Mouse (Mus musculus) myocyte (in vitro differentiated cells): ENCODE measurements at regions not wholly inside any gene's neighbourhood (a gene's known extent, or its start where the extent isn't known, plus 50 kb on each side); places are given as distances from the start of the nearest gene placed in this dataset.

Experiments
- H3K27me3 ChIP-seq: one replicate; pipeline ENCODE4 v1.6.1; 2011; ENCODE audit not compliant: control insufficient read depth, insufficient read depth, insufficient read length
- H3K36me3 ChIP-seq: one replicate; pipeline ENCODE4 v1.6.1; 2011; ENCODE audit not compliant: control insufficient read depth, insufficient read depth
- H3K4me2 ChIP-seq: one replicate; pipeline ENCODE4 v1.6.1; 2011; ENCODE audit warnings: low read depth, control low read depth
- H3K4me3 ChIP-seq: one replicate; pipeline ENCODE4 v1.5.1; 2011; ENCODE audit warnings: mild to moderate bottlenecking, control low read depth, moderate library complexity
- H3K79me2 ChIP-seq: one replicate; pipeline ENCODE4 v1.6.1; 2011; ENCODE audit not compliant: control insufficient read depth, insufficient read depth
- H3ac ChIP-seq: one replicate; pipeline ENCODE4 v1.6.1; 2011; ENCODE audit not compliant: control insufficient read depth, insufficient read length
- CEBPB ChIP-seq: IDR thresholded peaks from 2 replicates; pipeline ENCODE4 v1.6.1; 2011; ENCODE audit warnings: mild to moderate bottlenecking, moderate library complexity; ENCODE audit not compliant: poor library complexity, insufficient read depth, severe bottlenecking
- E2F4 ChIP-seq: IDR thresholded peaks from one replicate; pipeline ENCODE4 v1.6.1; 2011; ENCODE audit warnings: mild to moderate bottlenecking, control low read depth, moderate library complexity; ENCODE audit not compliant: insufficient read depth
- MAX ChIP-seq: IDR thresholded peaks from one replicate; pipeline ENCODE4 v1.6.1; 2011; ENCODE audit warnings: low read depth, mild to moderate bottlenecking, control low read depth
- MYOD1 ChIP-seq, 3 experiments: IDR thresholded peaks; one replicate each; pipeline ENCODE4 v1.6.1; 2011; ENCODE audit warnings: control low read depth in 2 of 3, low read depth in 2 of 3, mild to moderate bottlenecking in 2 of 3, moderate library complexity in 1 of 3; ENCODE audit not compliant: insufficient read length in 2 of 3, control insufficient read depth in 1 of 3
- MYOG ChIP-seq, 3 experiments: IDR thresholded peaks; one replicate each; pipeline ENCODE4 v1.6.1; 2011; ENCODE audit warnings: control low read depth in 2 of 3, low read depth in 2 of 3, mild to moderate bottlenecking in 2 of 3; ENCODE audit not compliant: insufficient read length in 2 of 3, control insufficient read depth in 1 of 3, insufficient read depth in 1 of 3
- POLR2A ChIP-seq: IDR thresholded peaks from one replicate; pipeline ENCODE4 v1.6.1; 2011; ENCODE audit warnings: low read depth, mild to moderate bottlenecking, control low read depth, moderate library complexity; ENCODE audit not compliant: insufficient read length
- POLR2AphosphoS2 ChIP-seq: IDR thresholded peaks from one replicate; pipeline ENCODE4 v1.6.1; 2011; ENCODE audit warnings: low read depth, control low read depth; ENCODE audit not compliant: insufficient read length
- REST ChIP-seq: IDR thresholded peaks from one replicate; pipeline ENCODE4 v1.6.1; 2011; ENCODE audit warnings: mild to moderate bottlenecking, control low read depth, moderate library complexity; ENCODE audit not compliant: insufficient read depth, insufficient read length
- SRF ChIP-seq: IDR thresholded peaks from one replicate; pipeline ENCODE4 v1.6.1; 2011; ENCODE audit warnings: low read depth; ENCODE audit not compliant: control insufficient read depth, insufficient read length
- TCF12 ChIP-seq: IDR thresholded peaks from one replicate; pipeline ENCODE4 v1.6.1; 2011; ENCODE audit warnings: mild to moderate bottlenecking, control low read depth; ENCODE audit not compliant: poor library complexity, insufficient read depth, severe bottlenecking
- TCF3 ChIP-seq: IDR thresholded peaks from one replicate; pipeline ENCODE4 v1.6.1; 2011; ENCODE audit warnings: low read depth, control low read depth; ENCODE audit not compliant: insufficient read length
- USF1 ChIP-seq: IDR thresholded peaks from one replicate; pipeline ENCODE4 v1.6.1; 2011; ENCODE audit warnings: low read depth, mild to moderate bottlenecking, control low read depth, moderate library complexity

DNA sequence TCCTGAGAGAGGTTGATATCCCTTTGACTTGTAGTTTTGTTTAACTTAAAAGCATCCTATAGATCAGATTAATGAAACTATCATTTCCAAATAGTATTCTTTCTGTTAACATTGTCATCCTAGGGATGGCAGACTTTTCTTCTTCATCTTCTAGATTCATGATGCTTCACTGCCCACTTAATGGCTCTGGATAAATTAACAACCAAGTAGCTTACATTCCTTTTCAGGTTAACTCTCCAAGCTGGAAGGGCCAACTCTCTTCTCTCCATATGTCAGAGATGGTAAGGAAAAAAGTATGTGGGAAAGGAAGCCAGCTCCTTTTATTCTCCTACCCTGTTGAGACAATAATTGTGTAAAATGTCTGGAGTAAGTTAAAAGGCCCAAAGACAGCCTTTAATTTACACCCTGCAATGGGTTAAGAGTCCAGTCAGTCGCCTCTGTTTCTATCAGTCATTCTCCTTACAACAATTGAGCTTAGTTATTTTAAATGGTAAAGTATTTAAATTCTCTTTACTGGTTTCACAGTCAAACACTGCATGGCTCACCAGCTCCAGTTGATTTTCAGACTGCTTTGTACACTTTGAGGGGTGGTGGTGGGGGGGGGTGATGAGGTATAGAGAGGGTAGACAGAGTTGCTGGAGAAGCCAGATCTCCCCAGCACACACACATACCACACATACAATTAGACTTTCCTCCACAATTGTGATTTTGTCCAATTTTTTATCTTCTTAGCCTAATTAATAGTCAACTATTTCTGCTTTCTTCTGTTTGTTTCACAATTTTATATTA lies 224.2 kb upstream of the Sp8 start:
- Histone ChIP-seq H3K36me3 (no peaks in the 10 kb centered on the region), H3ac (no peak overlapping the region), H3K27me3 (no peaks in the 10 kb centered on the region), H3K4me3 (no peak overlapping the region), H3K4me2 (no peak overlapping the region), H3K79me2 (no peaks in the 10 kb centered on the region)
- TF ChIP-seq CEBPB, result no peak
- TF ChIP-seq SRF, result no peak
- no peak for TF ChIP-seq E2F4
- no peak for TF ChIP-seq POLR2A

DNA sequence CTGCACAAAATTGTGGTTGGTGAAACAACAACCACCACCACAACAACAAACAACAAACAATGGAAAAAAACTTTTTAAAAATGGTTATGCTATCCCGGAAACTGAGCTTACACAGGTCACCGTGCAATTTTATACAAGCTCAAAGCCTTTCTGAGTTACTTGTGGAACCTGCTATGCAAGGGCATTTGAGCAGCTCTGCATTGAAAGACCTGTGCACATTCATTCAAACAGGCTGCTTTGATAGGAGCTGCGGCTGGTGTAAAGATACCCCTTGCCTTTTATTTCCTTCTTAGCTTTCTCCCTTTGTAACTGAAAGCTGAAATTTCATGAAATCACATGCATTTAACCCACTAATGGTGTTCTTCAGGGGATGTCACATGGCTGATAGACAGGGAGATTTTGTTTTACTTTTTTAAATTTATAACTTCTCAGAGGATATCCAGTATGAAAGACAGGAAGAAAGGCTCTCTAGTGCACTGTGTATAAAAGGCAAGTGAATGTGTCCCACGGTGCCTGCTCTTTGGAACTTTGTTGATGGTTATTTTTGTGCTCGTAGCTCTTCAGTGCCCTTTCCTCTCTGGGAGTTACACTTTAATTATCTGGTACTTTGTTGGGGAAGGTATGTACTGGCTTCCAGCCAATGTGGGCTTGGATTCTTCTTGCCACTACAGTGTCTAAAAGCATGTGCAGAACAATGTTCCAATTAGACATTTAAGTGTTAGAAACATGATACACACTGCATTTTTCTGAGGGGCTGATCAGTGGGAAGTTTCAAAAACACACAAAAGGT lies 225.1 kb upstream of the Sp8 start:
- Histone ChIP-seq H3ac (no peak overlapping the region), H3K4me3 (no peak overlapping the region), H3K36me3 (no peaks in the 10 kb centered on the region), H3K79me2 (no peaks in the 10 kb centered on the region), H3K4me2 (no peak overlapping the region), H3K27me3 (no peaks in the 10 kb centered on the region)
- TF ChIP-seq REST (no peak), CEBPB (no peak), MAX (no peak), E2F4 (no peak), MYOD1 (IDR thresholded peaks at IDR 0.05; ENCODE audit: control insufficient read depth in 1 of 3, insufficient read length in 2 of 3, low read depth in 2 of 3) (no peak)

DNA sequence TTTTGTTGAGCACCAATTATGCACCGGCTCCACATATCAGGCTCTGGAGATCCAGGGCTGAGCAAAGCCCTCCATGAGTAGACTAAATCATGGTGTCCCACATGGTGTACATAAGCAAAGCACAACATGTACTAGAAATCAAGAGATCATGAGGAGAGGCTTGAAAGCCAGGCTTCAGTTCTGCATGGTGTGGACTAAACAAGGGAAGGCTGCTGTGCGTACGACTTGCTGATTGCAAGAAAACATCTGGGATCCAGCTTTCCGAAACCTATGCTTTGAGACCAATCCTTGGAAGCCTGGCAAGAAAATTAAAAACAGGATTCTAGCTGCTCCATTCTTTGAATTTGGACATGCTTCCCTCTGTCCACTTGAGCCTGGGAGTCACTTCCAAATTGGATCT lies 249.1 kb upstream of the Sp8 start:
- TF ChIP-seq POLR2AphosphoS2 (no peak), USF1 (no peak), TCF12 (no peak), MAX (no peak), MYOG (IDR thresholded peaks at IDR 0.05; ENCODE audit: control insufficient read depth in 1 of 3, insufficient read depth in 1 of 3, insufficient read length in 2 of 3, low read depth in 2 of 3) (no peak), POLR2A (no peak), SRF (no peak), MYOD1 (IDR thresholded peaks at IDR 0.05; ENCODE audit: control insufficient read depth in 1 of 3, insufficient read length in 2 of 3, low read depth in 2 of 3) (no peak), E2F4 (no peak), REST (no peak), TCF3 (no peak), CEBPB (no peak)
- no peak overlapping the region for H3K4me3 ChIP-seq
- no peaks in the 10 kb centered on the region for H3K27me3 ChIP-seq
- no peak overlapping the region for H3K4me2 ChIP-seq
- no peaks in the 10 kb centered on the region for H3K79me2 ChIP-seq
- no peaks in the 10 kb centered on the region for H3K36me3 ChIP-seq
- H3ac ChIP-seq, result no peak overlapping the region

DNA sequence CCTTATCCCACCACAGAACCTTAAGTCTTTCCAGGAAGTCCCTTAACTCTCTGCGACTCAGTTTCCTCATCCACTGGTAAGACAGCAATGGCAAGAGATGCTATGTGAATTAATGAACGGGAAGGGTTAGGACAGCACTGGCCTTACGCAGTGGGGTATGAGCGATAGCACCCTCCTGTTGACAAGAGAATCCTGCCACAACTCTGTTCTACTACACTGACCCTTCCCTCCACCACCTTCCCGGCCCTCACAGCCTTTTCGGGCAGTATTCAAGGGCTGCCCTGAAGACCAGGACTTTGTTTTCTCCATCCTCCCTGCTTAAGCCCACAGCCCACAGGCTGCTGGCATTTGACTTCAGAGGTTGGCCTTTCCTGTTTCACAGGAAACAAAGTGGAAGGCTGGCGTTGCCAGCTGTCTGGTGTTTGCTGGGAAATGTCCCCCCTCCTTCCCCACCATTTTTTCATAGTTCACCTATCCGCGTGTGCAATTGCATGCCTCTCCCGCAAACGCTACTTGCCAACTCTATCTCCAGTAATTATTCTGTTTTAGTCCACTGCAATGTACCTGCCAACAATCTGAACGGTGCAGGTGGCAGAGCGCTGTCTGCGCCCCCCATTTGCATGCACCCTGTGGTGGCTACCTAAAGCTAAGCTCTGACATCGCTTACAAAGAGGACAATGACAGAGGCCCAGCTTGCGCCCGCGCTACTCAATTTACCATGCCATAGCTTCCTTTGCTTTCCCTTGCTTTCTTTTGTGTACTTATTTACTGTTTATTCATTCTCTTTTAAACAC lies 251.2 kb upstream of the Sp8 start:
- H3K79me2 ChIP-seq, result no peaks in the 10 kb centered on the region
- H3K4me3 ChIP-seq, result no peak overlapping the region
- H3K27me3 ChIP-seq, result no peaks in the 10 kb centered on the region
- H3ac ChIP-seq, result no peak overlapping the region
- no peak for TF ChIP-seq USF1
- TF ChIP-seq CEBPB, result no peak
- no peak for TF ChIP-seq REST
- TF ChIP-seq POLR2AphosphoS2, result no peak
- TF ChIP-seq MAX, result no peak
- no peak for TF ChIP-seq SRF
- no peak for TF ChIP-seq POLR2A
- TF ChIP-seq MYOD1 (IDR thresholded peaks at IDR 0.05; ENCODE audit: control insufficient read depth in 1 of 3, insufficient read length in 2 of 3, low read depth in 2 of 3), result no peak
- no peak for TF ChIP-seq E2F4
- no peak for TF ChIP-seq MYOG (IDR thresholded peaks at IDR 0.05; ENCODE audit: control insufficient read depth in 1 of 3, insufficient read depth in 1 of 3, insufficient read length in 2 of 3, low read depth in 2 of 3)
- TF ChIP-seq TCF12, result no peak
- TF ChIP-seq TCF3, result no peak
- H3K36me3 ChIP-seq, result no peaks in the 10 kb centered on the region
- no peak overlapping the region for H3K4me2 ChIP-seq
